Mouse (Mus musculus) kidney, postnatal 0 days (tissue): ENCODE results near the gene Sept10. TPM values are rescaled to one million over a fixed set of nuclear protein-coding genes. Genes with fewer than 3 reads are reported as not detected.
A peak's percentile ranks its signal among the peaks of the same experiment; 100 is the strongest.

Experiments used
- ATAC-seq: fragments of 200-750 bp; cut with Nextera tagmentation; replicated peaks from 2 replicates; pipeline ENCODE4 v1.8.0; 2017; ENCODE audit warnings: low read depth, moderate number of reproducible peaks, moderate TSS enrichment, moderate library complexity; ENCODE audit not compliant: low FRiP score
- DNase-seq: peaks from one replicate; pipeline ENCODE4 v3.0.0-alpha.2; 2016; ENCODE audit warnings: low spot score
- H3K27ac ChIP-seq: fragments of 300-500 bp; sonication (generic); 2 replicates; pipeline ENCODE4 v1.5.1; 2014; ENCODE audit warnings: mild to moderate bottlenecking
- H3K27me3 ChIP-seq: fragments of 300-500 bp; sonication (generic); 2 replicates; pipeline ENCODE4 v1.6.1; 2014; ENCODE audit warnings: low read length, mixed read lengths; ENCODE audit not compliant: insufficient read depth
- H3K36me3 ChIP-seq: fragments of 300-500 bp; sonication (generic); 2 replicates; pipeline ENCODE4 v1.6.1; 2014; ENCODE audit warnings: low read length, mixed read lengths; ENCODE audit not compliant: insufficient read depth
- H3K4me1 ChIP-seq: fragments of 300-500 bp; sonication (generic); replicated peaks from 2 replicates; pipeline ENCODE4 v1.6.1; 2014; ENCODE audit warnings: antibody characterized with exemption, low read length, mixed read lengths; ENCODE audit not compliant: insufficient read depth
- H3K4me2 ChIP-seq: fragments of 300-500 bp; sonication (generic); 2 replicates; pipeline ENCODE4 v1.6.1; 2014; ENCODE audit warnings: mild to moderate bottlenecking, low read length, moderate library complexity, mixed read lengths
- H3K4me3 ChIP-seq: fragments of 300-500 bp; sonication (generic); replicated peaks from 2 replicates; pipeline ENCODE4 v1.5.1; 2014; ENCODE audit warnings: low read depth, low read length
- H3K9ac ChIP-seq: fragments of 300-500 bp; sonication (generic); 2 replicates; pipeline ENCODE4 v1.6.1; 2014; ENCODE audit warnings: low read depth, low read length
- H3K9me3 ChIP-seq: fragments of 300-500 bp; sonication (generic); replicated peaks from 2 replicates; pipeline ENCODE4 v1.6.1; 2016; ENCODE audit warnings: low read length, inconsistent platforms, mixed read lengths
- CTCF ChIP-seq: IDR thresholded peaks from 2 replicates; pipeline ENCODE4 v1.5.1; 2016; ENCODE audit warnings: antibody characterized with exemption, low read depth, mild to moderate bottlenecking, moderate library complexity
- WGBS: fragments of 180-500 bp; shearing (Covaris S2); extraction: QIAGEN DNeasy Blood & Tissue Kit; methylation state at CpG from one replicate; pipeline ENCODE4 v1.1.7; 2014; 5-methylcytosine and 5-hydroxymethylcytosine counted together
- polyA plus RNA-seq: library from polyadenylated mRNA; unstranded; fragments of >200 nt; fragmentation: Nextera tagmentation; extraction: Ambion mirVana; gene quantifications from 2 replicates; pipeline ENCODE4 v1.2.1, GENCODE M21; 2015

The Sept10 gene
- polyA plus RNA-seq, 1 experiment from 2014 or later = 62.7 TPM

- Histone ChIP-seq H3K9ac (no peak overlapping the region), H3K9me3 (no peaks in the 10 kb centered on the region), H3K27me3 (no peaks in the 10 kb centered on the region), H3K4me2 (no peak overlapping the region), H3K36me3 (no peaks in the 10 kb centered on the region), H3K27ac (no peak overlapping the region), H3K4me3 (no peak overlapping the region), H3K4me1 (no peaks in the 10 kb centered on the region)
- no peak for ATAC-seq
- 35% methylated on average over 8 of the region's 8 CpGs for WGBS
- no peak for TF ChIP-seq CTCF
- peak; percentile 65 for DNase-seq
Measured at GRCm38 (mm10) chr10:59252396-59252795, 30.7 kb upstream of the Sept10 start.

- ATAC-seq (no peak), DNase-seq (no peak)
Measured at GRCm38 (mm10) chr10:59251980-59252379, 30.3 kb upstream of the Sept10 start.

GRCm38 (mm10) chr10:59250679-59251078, 29.0 kb upstream of the Sept10 start:
- H3K27me3 ChIP-seq = no peaks in the 10 kb centered on the region
- no peak overlapping the region for H3K27ac ChIP-seq
- no peak overlapping the region for H3K9ac ChIP-seq
- DNase-seq = no peak
- no peaks in the 10 kb centered on the region for H3K9me3 ChIP-seq
- H3K4me1 ChIP-seq = no peaks in the 10 kb centered on the region
- no peak overlapping the region for H3K4me3 ChIP-seq
- no peak overlapping the region for H3K4me2 ChIP-seq
- H3K36me3 ChIP-seq = no peaks in the 10 kb centered on the region
- no peak for ATAC-seq
- TF ChIP-seq CTCF = no peak
- 77% methylated on average over 2 of the region's 2 CpGs for WGBS

More at GRCm38 (mm10) chr10:59251980-59252379, 30.3 kb upstream of the Sept10 start:
- Histone ChIP-seq H3K27me3 (no peaks in the 10 kb centered on the region), H3K27ac (no peak overlapping the region), H3K4me1 (no peaks in the 10 kb centered on the region), H3K9me3 (no peaks in the 10 kb centered on the region), H3K4me2 (no peak overlapping the region), H3K4me3 (no peak overlapping the region), H3K36me3 (no peaks in the 10 kb centered on the region), H3K9ac (no peak overlapping the region)
- no peak for TF ChIP-seq CTCF
- WGBS = 71% methylated on average over 2 of the region's 2 CpGs

GRCm38 (mm10) chr10:59249531-59249930, 27.9 kb upstream of the Sept10 start:
- H3K27ac ChIP-seq = no peak overlapping the region
- H3K4me1 ChIP-seq = no peaks in the 10 kb centered on the region
- whole genome bisulfite sequencing = 71% methylated on average over 3 of the region's 3 CpGs
- no peak overlapping the region for H3K9ac ChIP-seq
- H3K4me3 ChIP-seq = no peak overlapping the region
- no peaks in the 10 kb centered on the region for H3K27me3 ChIP-seq
- no peak for DNase-seq
- H3K9me3 ChIP-seq = no peaks in the 10 kb centered on the region
- no peak for ATAC-seq
- H3K36me3 ChIP-seq = no peaks in the 10 kb centered on the region
- H3K4me2 ChIP-seq = no peak overlapping the region
- TF ChIP-seq CTCF = no peak

GRCm38 (mm10) chr10:59241141-59241541, 19.5 kb upstream of the Sept10 start:
- no peak; the same call in 1 of the 2 replicates for TF ChIP-seq CTCF
- DNase-seq (peak; percentile 54), ATAC-seq (0 out of 2 replicates have a peak, but pooled peaks have one; percentile 65)
- Histone ChIP-seq H3K27ac (no peak overlapping the region), H3K4me2 (no peak overlapping the region), H3K4me3 (no peak overlapping the region), H3K27me3 (no peaks in the 10 kb centered on the region), H3K36me3 (no peaks in the 10 kb centered on the region), H3K9ac (no peak overlapping the region), H3K4me1 (no peaks in the 10 kb centered on the region), H3K9me3 (no peaks in the 10 kb centered on the region)
- 33% methylated on average over 3 of the region's 3 CpGs for WGBS

GRCm38 (mm10) chr10:59237757-59238156, 16.1 kb upstream of the Sept10 start:
- DNase-seq (no peak), ATAC-seq (no peak)
- TF ChIP-seq CTCF = no peak
- H3K27me3 ChIP-seq = no peaks in the 10 kb centered on the region
- H3K9me3 ChIP-seq = no peaks in the 10 kb centered on the region
- H3K4me2 ChIP-seq = no peak overlapping the region
- H3K36me3 ChIP-seq = no peaks in the 10 kb centered on the region
- H3K9ac ChIP-seq = no peak overlapping the region
- no peak overlapping the region for H3K27ac ChIP-seq
- 30% methylated on average over 3 of the region's 3 CpGs for WGBS
- no peak overlapping the region for H3K4me3 ChIP-seq
- no peaks in the 10 kb centered on the region for H3K4me1 ChIP-seq

GRCm38 (mm10) chr10:59236486-59236885, 14.8 kb upstream of the Sept10 start:
- Histone ChIP-seq H3K27ac (no peak overlapping the region), H3K27me3 (no peaks in the 10 kb centered on the region), H3K36me3 (no peaks in the 10 kb centered on the region), H3K4me1 (no peaks in the 10 kb centered on the region), H3K9ac (no peak overlapping the region), H3K9me3 (no peaks in the 10 kb centered on the region), H3K4me3 (no peak overlapping the region), H3K4me2 (no peak overlapping the region)
- DNase-seq (no peak), ATAC-seq (no peak)
- TF ChIP-seq CTCF = no peak
- 72% methylated on average over 6 of the region's 6 CpGs for WGBS
